Mouse (Mus musculus) adrenal gland, postnatal 4 days (tissue): Measurements from ENCODE around the gene Mtus2. TPM values are rescaled to one million over a fixed set of nuclear protein-coding genes. Genes with fewer than 3 reads are reported as not detected.
"Not testable (repeated sequence)": the region's sequence is repeated elsewhere in the genome, so short reads cannot be mapped to it uniquely, and the experiment has no call there.

Source experiments
- DNase-seq, 2 experiments: peaks; one replicate each; pipeline ENCODE4 v3.0.0; 2021 to 2022; ENCODE audit warnings: low spot score in 2 of 2, mixed read lengths in 2 of 2
- total RNA-seq, 2 experiments: library from RNA; stranded (reverse); gene quantifications; 2 replicates each; pipeline ENCODE4 v1.2.3; 2021

The Mtus2 gene
- total RNA-seq, 2 experiments from 2014 or later, result 5.9 to 7.5 TPM

GRCm38 (mm10) chr5:148107890-148108289 is 150.8 kb downstream of the Mtus2 start:
- no peak for DNase-seq

- DNase-seq, result no peak
These were observed 151.2 kb downstream of the Mtus2 start for GRCm38 (mm10) chr5:148108314-148108713.

- DNase-seq, result no peak
These were observed 158.2 kb downstream of the Mtus2 start for GRCm38 (mm10) chr5:148115207-148115817.

- DNase-seq, result no peak
These were observed 167.2 kb downstream of the Mtus2 start for GRCm38 (mm10) chr5:148124354-148124753.

- DNase-seq, result no peak
These were observed 173.8 kb downstream of the Mtus2 start for GRCm38 (mm10) chr5:148130691-148131457.

- DNase-seq, result no peak
These were observed 174.5 kb downstream of the Mtus2 start for GRCm38 (mm10) chr5:148131458-148132131.

- no peak for DNase-seq
These were observed 176.4 kb downstream of the Mtus2 start for GRCm38 (mm10) chr5:148133448-148134060.

GRCm38 (mm10) chr5:148141662-148142061 is 184.5 kb downstream of the Mtus2 start:
- DNase-seq, result no peak

GRCm38 (mm10) chr5:148146200-148146823 is 189.2 kb downstream of the Mtus2 start:
- no peak for DNase-seq

- no peak for DNase-seq
These were observed 194.9 kb downstream of the Mtus2 start for GRCm38 (mm10) chr5:148151894-148152599.

- DNase-seq, result no peak
These were observed 195.7 kb downstream of the Mtus2 start for GRCm38 (mm10) chr5:148152600-148153402.

GRCm38 (mm10) chr5:148153403-148153713 is 196.2 kb downstream of the Mtus2 start:
- DNase-seq, result no peak

- no peak for DNase-seq
These were observed 197.6 kb downstream of the Mtus2 start for GRCm38 (mm10) chr5:148154727-148155126.

GRCm38 (mm10) chr5:148159328-148159727 is 202.2 kb downstream of the Mtus2 start:
- DNase-seq, result no peak

- no peak for DNase-seq
These were observed 203.5 kb downstream of the Mtus2 start for GRCm38 (mm10) chr5:148160529-148161154.

GRCm38 (mm10) chr5:148165111-148165510 is 208.0 kb downstream of the Mtus2 start:
- DNase-seq, result no peak

- DNase-seq, result no peak
These were observed 218.0 kb downstream of the Mtus2 start for GRCm38 (mm10) chr5:148175091-148175490.

- DNase-seq, result no peak
These were observed 218.8 kb downstream of the Mtus2 start for GRCm38 (mm10) chr5:148175742-148176426.

- not testable (repeated sequence) for DNase-seq
These were observed 219.4 kb downstream of the Mtus2 start for GRCm38 (mm10) chr5:148176539-148176938.
